Mouse (Mus musculus) lung, embryonic 14.5 days (tissue): Measurements from ENCODE around the gene Ldlr. TPM values are rescaled to one million over a fixed set of nuclear protein-coding genes. Genes with fewer than 3 reads are reported as not detected.

ENCODE experiments used
- ATAC-seq: fragments of 200-750 bp; cut with Nextera tagmentation; 2 replicates; pipeline ENCODE4 v1.8.0; 2017; ENCODE audit warnings: mild to moderate bottlenecking, moderate TSS enrichment, moderate library complexity; ENCODE audit not compliant: insufficient read depth
- DNase-seq: peaks from one replicate; pipeline ENCODE4 v3.0.0-alpha.2; 2015
- H3K27ac ChIP-seq: fragments of 300-500 bp; sonication (generic); 2 replicates; pipeline ENCODE4 v1.5.1; 2014; ENCODE audit warnings: low read depth, mild to moderate bottlenecking, moderate library complexity
- H3K27me3 ChIP-seq: fragments of 300-500 bp; sonication (generic); 2 replicates; pipeline ENCODE4 v1.6.1; 2014; ENCODE audit warnings: low read length, control low read depth; ENCODE audit not compliant: insufficient read depth
- H3K36me3 ChIP-seq: fragments of 300-500 bp; sonication (generic); 2 replicates; pipeline ENCODE4 v1.6.1; 2014; ENCODE audit warnings: control low read depth; ENCODE audit not compliant: insufficient read depth
- H3K4me1 ChIP-seq: fragments of 300-500 bp; sonication (generic); 2 replicates; pipeline ENCODE4 v1.6.1; 2014; ENCODE audit warnings: antibody characterized with exemption, control low read depth; ENCODE audit not compliant: insufficient read depth
- H3K4me2 ChIP-seq: fragments of 300-500 bp; sonication (generic); 2 replicates; pipeline ENCODE4 v1.6.1; 2014; ENCODE audit warnings: mild to moderate bottlenecking
- H3K4me3 ChIP-seq: fragments of 300-500 bp; sonication (generic); 2 replicates; pipeline ENCODE4 v1.5.1; 2014; ENCODE audit warnings: low read depth, low read length
- H3K9ac ChIP-seq: fragments of 300-500 bp; sonication (generic); 2 replicates; pipeline ENCODE4 v1.6.1; 2014
- H3K9me3 ChIP-seq: fragments of 300-500 bp; sonication (generic); 2 replicates; pipeline ENCODE4 v1.6.1; 2016; ENCODE audit warnings: low read depth, low read length, control low read depth
- CTCF ChIP-seq: IDR thresholded peaks from 2 replicates; pipeline ENCODE4 v1.5.1; 2016; ENCODE audit warnings: antibody characterized with exemption, low read depth
- WGBS: fragments of 180-500 bp; shearing (Covaris S2); extraction: QIAGEN DNeasy Blood & Tissue Kit; methylation state at CpG from one replicate; pipeline ENCODE4 v1.1.7; 2014; 5-methylcytosine and 5-hydroxymethylcytosine counted together
- polyA plus RNA-seq: library from polyadenylated mRNA; unstranded; fragments of >200 nt; fragmentation: Nextera tagmentation; extraction: Ambion mirVana; gene quantifications from 2 replicates; pipeline ENCODE4 v1.2.1, GENCODE M21; 2014

Gene Ldlr
- polyA plus RNA-seq, 1 experiment from 2014 or later: 24.4 TPM

DNA sequence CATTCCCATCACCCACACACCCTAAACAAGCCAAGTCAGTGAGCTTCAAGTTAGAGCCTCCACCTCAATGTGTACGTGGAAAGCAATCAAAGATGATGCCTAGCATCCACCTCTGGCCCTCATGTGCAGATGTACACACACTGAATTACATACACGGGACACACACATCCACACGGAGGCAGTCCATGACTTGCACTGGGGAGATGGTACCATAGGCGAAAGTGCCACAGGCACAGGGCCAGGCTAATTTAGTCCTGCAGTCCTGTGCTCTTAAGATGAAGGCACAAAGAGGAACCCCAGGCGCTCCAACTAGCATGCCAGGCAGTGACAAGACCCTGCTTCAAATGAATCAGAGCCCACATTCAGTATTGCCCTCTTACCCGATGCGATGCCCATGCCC, 19.8 kb upstream of the Ldlr start:
- WGBS: 89% methylated on average over 7 of the region's 7 CpGs
- H3K4me1 ChIP-seq: no peaks in the 10 kb centered on the region
- H3K27ac ChIP-seq: no peak overlapping the region
- H3K4me2 ChIP-seq: no peak overlapping the region
- H3K9ac ChIP-seq: no peak overlapping the region
- peaks cover 94% of the 10 kb centered on the region for H3K36me3 ChIP-seq
- no peaks in the 10 kb centered on the region for H3K27me3 ChIP-seq
- no peak for DNase-seq
- no peak for TF ChIP-seq CTCF
- ATAC-seq: no peak
- H3K9me3 ChIP-seq: no peaks in the 10 kb centered on the region
- no peak overlapping the region for H3K4me3 ChIP-seq

DNA sequence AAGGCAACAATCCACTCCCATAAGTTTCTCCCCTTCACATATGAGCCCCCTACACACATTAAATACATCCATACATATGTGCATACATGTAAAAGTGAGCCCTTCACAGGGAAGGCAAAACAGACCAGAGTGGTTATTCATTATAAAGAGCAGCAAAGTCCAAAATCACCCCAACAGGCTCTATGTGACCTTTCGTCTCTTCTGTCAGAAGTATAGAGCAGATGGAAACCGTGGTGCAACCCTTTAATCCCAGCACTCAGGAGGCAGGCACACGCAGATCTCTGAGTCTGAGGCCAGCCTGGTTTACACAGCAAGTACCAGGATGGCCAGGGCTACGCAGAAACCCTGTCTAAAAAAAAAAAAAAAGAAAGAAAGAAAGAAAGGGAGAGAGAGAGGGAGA, 17.2 kb upstream of the Ldlr start:
- Histone ChIP-seq H3K27ac (no peak overlapping the region), H3K4me2 (no peak overlapping the region), H3K9me3 (no peaks in the 10 kb centered on the region), H3K36me3 (peaks cover 68% of the 10 kb centered on the region), H3K4me1 (no peaks in the 10 kb centered on the region), H3K9ac (no peak overlapping the region), H3K27me3 (no peaks in the 10 kb centered on the region), H3K4me3 (no peak overlapping the region)
- DNase-seq (no peak), ATAC-seq (no peak)
- no peak for TF ChIP-seq CTCF
- 73% methylated on average over 4 of the region's 4 CpGs for WGBS

DNA sequence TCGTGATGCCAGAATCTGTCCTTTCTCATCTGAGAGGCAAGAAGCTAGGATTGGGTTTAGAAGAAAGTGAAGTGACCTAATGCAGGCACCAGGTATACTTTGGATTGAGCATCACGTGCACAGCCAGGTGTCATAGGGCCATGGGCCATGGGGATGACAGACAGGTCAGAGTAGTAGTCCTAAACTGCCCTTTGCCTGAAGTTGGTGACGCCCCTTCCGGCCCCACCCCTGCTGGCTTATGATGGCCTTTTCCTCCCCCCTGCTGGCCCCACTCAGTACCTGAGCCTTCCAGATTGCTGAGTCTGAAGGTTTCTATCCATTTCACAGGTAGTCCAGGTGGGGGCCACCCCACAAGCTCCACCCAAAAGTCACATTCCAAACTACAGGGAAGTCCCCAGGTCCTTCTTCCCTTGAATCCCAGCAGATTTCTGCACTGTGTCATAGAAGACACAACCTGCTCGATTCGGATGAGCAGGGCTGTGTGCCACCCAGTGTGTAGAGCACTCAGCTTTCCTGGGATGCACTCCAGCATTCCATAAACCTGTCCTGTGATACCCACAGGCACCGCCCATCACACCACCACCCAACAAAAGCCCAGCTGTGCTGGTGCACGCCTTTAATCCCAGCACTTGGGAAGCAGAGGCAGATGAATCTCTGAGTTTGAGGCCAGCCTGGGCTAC, 16.6 kb upstream of the Ldlr start:
- Histone ChIP-seq H3K4me2 (no peak overlapping the region), H3K9ac (no peak overlapping the region), H3K36me3 (peaks cover 62% of the 10 kb centered on the region), H3K9me3 (no peaks in the 10 kb centered on the region), H3K4me1 (no peaks in the 10 kb centered on the region), H3K27ac (no peak overlapping the region), H3K4me3 (no peak overlapping the region), H3K27me3 (no peaks in the 10 kb centered on the region)
- no peak for ATAC-seq
- WGBS: 88% methylated on average over 8 of the region's 8 CpGs
- no peak for TF ChIP-seq CTCF
- no peak for DNase-seq

DNA sequence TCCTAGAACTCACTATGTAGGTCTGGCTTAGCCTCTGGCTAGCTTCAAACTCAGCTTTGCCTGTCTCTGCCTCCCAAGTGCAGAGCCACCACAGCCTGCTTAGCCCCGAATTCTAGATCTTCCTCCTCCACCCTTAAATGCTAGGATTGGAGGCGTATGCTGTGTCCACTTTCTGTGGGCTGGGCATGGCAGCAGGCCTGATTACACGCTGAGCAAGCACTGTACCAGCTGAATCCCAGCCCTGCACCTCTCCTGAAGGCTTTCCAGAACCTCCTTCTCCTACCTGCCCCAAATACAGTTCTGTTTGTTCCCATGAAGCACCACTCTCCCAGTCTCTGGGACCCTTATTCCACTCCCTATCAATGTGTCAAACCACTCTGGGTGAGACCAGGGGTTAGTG, 13.9 kb upstream of the Ldlr start:
- no peak overlapping the region for H3K9ac ChIP-seq
- H3K4me1 ChIP-seq: no peaks in the 10 kb centered on the region
- no peaks in the 10 kb centered on the region for H3K9me3 ChIP-seq
- H3K4me2 ChIP-seq: no peak overlapping the region
- H3K36me3 ChIP-seq: peaks cover 36% of the 10 kb centered on the region
- WGBS: 90% methylated on average over 3 of the region's 3 CpGs
- H3K27me3 ChIP-seq: no peaks in the 10 kb centered on the region
- DNase-seq: no peak
- no peak for ATAC-seq
- no peak for TF ChIP-seq CTCF
- no peak overlapping the region for H3K27ac ChIP-seq
- H3K4me3 ChIP-seq: no peak overlapping the region

DNA sequence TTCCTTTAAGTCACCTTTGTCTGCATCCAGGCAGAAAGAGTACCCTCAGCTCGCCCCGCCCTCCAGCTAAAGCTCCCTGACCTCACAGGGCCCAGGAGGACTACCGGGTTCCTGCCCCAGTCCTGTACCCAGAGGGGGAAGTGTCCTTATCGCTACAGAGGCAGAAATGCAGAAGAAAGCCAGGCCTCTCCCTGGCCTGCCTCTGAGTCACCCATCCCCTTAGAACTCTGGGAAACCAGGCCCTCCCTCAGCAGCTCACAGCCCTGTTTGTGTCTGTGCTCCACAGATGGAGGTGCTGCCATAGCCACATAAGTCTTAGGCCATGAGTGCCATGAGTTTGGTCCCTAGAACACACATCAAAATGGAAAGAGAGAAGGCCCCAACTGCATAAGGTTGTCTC, 8.0 kb upstream of the Ldlr start:
- H3K4me1 ChIP-seq: no peaks in the 10 kb centered on the region
- TF ChIP-seq CTCF: no peak
- no peak overlapping the region for H3K4me3 ChIP-seq
- H3K27me3 ChIP-seq: no peaks in the 10 kb centered on the region
- 59% methylated on average over 4 of the region's 4 CpGs for WGBS
- ATAC-seq: peak; percentile 72
- H3K9ac ChIP-seq: no peak overlapping the region
- H3K27ac ChIP-seq: no peak overlapping the region
- H3K36me3 ChIP-seq: no peaks in the 10 kb centered on the region
- DNase-seq: no peak
- H3K9me3 ChIP-seq: no peaks in the 10 kb centered on the region
- no peak overlapping the region for H3K4me2 ChIP-seq

DNA sequence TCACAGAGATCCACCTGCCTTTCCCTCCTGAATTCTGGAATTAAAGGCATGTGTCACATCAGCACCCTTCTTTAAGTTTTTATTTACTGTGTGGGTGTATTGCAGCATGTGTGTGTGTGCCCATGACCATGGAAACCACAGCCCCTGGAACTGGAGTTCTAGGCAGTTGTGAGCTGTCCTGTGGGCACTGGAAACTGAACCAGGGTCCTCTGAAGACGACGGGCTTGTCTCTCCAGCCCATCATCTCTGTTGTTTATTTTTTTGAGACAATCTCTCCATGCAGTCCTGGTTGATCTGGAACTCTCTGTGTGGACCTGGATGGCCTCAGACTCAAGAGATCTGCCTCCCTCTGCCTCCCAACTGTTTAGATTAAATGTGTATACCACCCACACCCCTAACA, 6.3 kb upstream of the Ldlr start:
- Histone ChIP-seq H3K27ac (no peak overlapping the region), H3K27me3 (no peaks in the 10 kb centered on the region), H3K4me2 (no peak overlapping the region), H3K9me3 (no peaks in the 10 kb centered on the region), H3K9ac (no peak overlapping the region), H3K4me3 (no peak overlapping the region), H3K36me3 (no peaks in the 10 kb centered on the region), H3K4me1 (no peaks in the 10 kb centered on the region)
- DNase-seq: no peak
- no peak for ATAC-seq
- WGBS: 72% methylated on average over 2 of the region's 2 CpGs
- TF ChIP-seq CTCF: no peak

DNA sequence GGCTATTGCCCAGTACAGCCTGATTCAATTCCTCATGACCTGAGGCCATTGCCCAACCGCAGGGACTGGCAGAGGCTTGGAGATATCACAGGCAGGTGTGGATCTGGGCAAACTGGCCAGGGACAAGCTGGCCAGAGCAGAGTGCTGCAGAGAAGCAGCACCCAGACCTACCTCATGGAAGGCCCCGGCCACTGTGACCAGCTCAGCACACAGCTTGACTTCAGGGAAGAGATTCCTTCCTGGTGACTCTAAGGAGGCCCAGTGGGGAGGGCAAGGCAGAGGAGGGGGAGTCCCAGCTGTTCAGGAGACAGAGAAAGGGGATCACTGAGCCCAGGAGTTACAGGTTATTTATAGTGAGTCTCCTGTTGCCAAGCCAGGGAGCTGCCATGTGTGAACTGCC, 2.2 kb upstream of the Ldlr start:
- peaks cover 6% of the 10 kb centered on the region; the same call in 1 of the 2 replicates for H3K4me1 ChIP-seq
- DNase-seq (no peak), ATAC-seq (no peak)
- H3K27ac ChIP-seq: no peak overlapping the region
- H3K36me3 ChIP-seq: peaks cover 7% of the 10 kb centered on the region; the same call in 1 of the 2 replicates
- TF ChIP-seq CTCF: no peak
- no peak overlapping the region for H3K4me3 ChIP-seq
- no peak overlapping the region for H3K4me2 ChIP-seq
- WGBS: 52% methylated on average over 2 of the region's 2 CpGs
- H3K27me3 ChIP-seq: no peaks in the 10 kb centered on the region
- H3K9ac ChIP-seq: no peak overlapping the region
- H3K9me3 ChIP-seq: no peaks in the 10 kb centered on the region
